Mouse (Mus musculus): ENCODE measurements around the gene Eef1e1. TPM values are rescaled to one million over a fixed set of nuclear protein-coding genes. Genes with fewer than 3 reads are reported as not detected.

Gene Eef1e1
- polyA plus RNA-seq, 1 experiment: 11.3 TPM

GRCm38 (mm10) chr13:38668514-38668913 lies 9.7 kb upstream of the Eef1e1 start:
- Histone ChIP-seq H3K36me3 (ENCODE audit: control insufficient read depth, insufficient read depth, low read length) (no peaks in the 10 kb centered on the region), H3K27me3 (ENCODE audit: control insufficient read depth, insufficient read depth, low read length) (no peaks in the 10 kb centered on the region), H3K4me3 (ENCODE audit: control insufficient read depth, insufficient read depth, low read length) (no peak overlapping the region), H3K4me1 (replicated peaks; ENCODE audit: control insufficient read depth, insufficient read depth, low read length) (no peaks in the 10 kb centered on the region), H3K27ac (ENCODE audit: control insufficient read depth, insufficient read depth, low read length) (no peak overlapping the region)
- DNase-seq: peak; percentile 48
- TF ChIP-seq CTCF (IDR thresholded peaks at IDR 0.05; ENCODE audit: borderline replicate concordance, control insufficient read depth, extremely low read depth, insufficient read depth, low read length, poor library complexity) (peak; percentile 66; the same call in 1 of the 2 replicates), POLR2A (IDR thresholded peaks at IDR 0.05; ENCODE audit: control insufficient read depth, extremely low read depth, insufficient read depth, low read length, poor library complexity) (no peak)
- 45% methylated on average over 2 of the region's 2 CpGs for WGBS

GRCm38 (mm10) chr13:38664753-38665152 lies 5.9 kb upstream of the Eef1e1 start:
- Histone ChIP-seq H3K4me1 (replicated peaks; ENCODE audit: control insufficient read depth, insufficient read depth, low read length) (no peaks in the 10 kb centered on the region), H3K27ac (ENCODE audit: control insufficient read depth, insufficient read depth, low read length) (no peak overlapping the region), H3K4me3 (ENCODE audit: control insufficient read depth, insufficient read depth, low read length) (no peak overlapping the region), H3K27me3 (ENCODE audit: control insufficient read depth, insufficient read depth, low read length) (no peaks in the 10 kb centered on the region), H3K36me3 (ENCODE audit: control insufficient read depth, insufficient read depth, low read length) (no peaks in the 10 kb centered on the region)
- 74% methylated on average over 1 of the region's 1 CpGs for WGBS
- TF ChIP-seq POLR2A (IDR thresholded peaks at IDR 0.05; ENCODE audit: control insufficient read depth, extremely low read depth, insufficient read depth, low read length, poor library complexity) (no peak), CTCF (IDR thresholded peaks at IDR 0.05; ENCODE audit: borderline replicate concordance, control insufficient read depth, extremely low read depth, insufficient read depth, low read length, poor library complexity) (no peak)
- no peak for DNase-seq

- DNase-seq: peak; percentile 7
- Histone ChIP-seq H3K4me1 (replicated peaks; ENCODE audit: control insufficient read depth, insufficient read depth, low read length) (peaks cover 4% of the 10 kb centered on the region), H3K4me3 (ENCODE audit: control insufficient read depth, insufficient read depth, low read length) (no peak overlapping the region), H3K27ac (ENCODE audit: control insufficient read depth, insufficient read depth, low read length) (no peak overlapping the region), H3K36me3 (ENCODE audit: control insufficient read depth, insufficient read depth, low read length) (peaks cover 3% of the 10 kb centered on the region; the same call in 1 of the 2 replicates), H3K27me3 (ENCODE audit: control insufficient read depth, insufficient read depth, low read length) (no peaks in the 10 kb centered on the region)
- TF ChIP-seq CTCF (IDR thresholded peaks at IDR 0.05; ENCODE audit: borderline replicate concordance, control insufficient read depth, extremely low read depth, insufficient read depth, low read length, poor library complexity) (no peak), POLR2A (IDR thresholded peaks at IDR 0.05; ENCODE audit: control insufficient read depth, extremely low read depth, insufficient read depth, low read length, poor library complexity) (no peak)
- 96% methylated on average over 12 of the region's 12 CpGs for WGBS
Observed at GRCm38 (mm10) chr13:38659524-38660136, 772 bp upstream of the Eef1e1 start.

- Histone ChIP-seq H3K36me3 (ENCODE audit: control insufficient read depth, insufficient read depth, low read length) (peaks cover 21% of the 10 kb centered on the region), H3K4me1 (replicated peaks; ENCODE audit: control insufficient read depth, insufficient read depth, low read length) (peaks cover 4% of the 10 kb centered on the region), H3K27me3 (ENCODE audit: control insufficient read depth, insufficient read depth, low read length) (no peaks in the 10 kb centered on the region), H3K27ac (ENCODE audit: control insufficient read depth, insufficient read depth, low read length) (no peak overlapping the region), H3K4me3 (ENCODE audit: control insufficient read depth, insufficient read depth, low read length) (peak overlapping the region; percentile 26)
- no peak for TF ChIP-seq CTCF (IDR thresholded peaks at IDR 0.05; ENCODE audit: borderline replicate concordance, control insufficient read depth, extremely low read depth, insufficient read depth, low read length, poor library complexity)
- no peak for TF ChIP-seq POLR2A (IDR thresholded peaks at IDR 0.05; ENCODE audit: control insufficient read depth, extremely low read depth, insufficient read depth, low read length, poor library complexity)
- DNase-seq: no peak
- 45% methylated on average over 4 of the region's 4 CpGs for WGBS
Observed at GRCm38 (mm10) chr13:38657865-38658264, 993 bp downstream of the Eef1e1 start.

GRCm38 (mm10) chr13:38650292-38650691 lies 8.6 kb downstream of the Eef1e1 start:
- Histone ChIP-seq H3K4me3 (ENCODE audit: control insufficient read depth, insufficient read depth, low read length) (no peak overlapping the region), H3K27me3 (ENCODE audit: control insufficient read depth, insufficient read depth, low read length) (no peaks in the 10 kb centered on the region), H3K4me1 (replicated peaks; ENCODE audit: control insufficient read depth, insufficient read depth, low read length) (no peaks in the 10 kb centered on the region), H3K36me3 (ENCODE audit: control insufficient read depth, insufficient read depth, low read length) (peaks cover 49% of the 10 kb centered on the region), H3K27ac (ENCODE audit: control insufficient read depth, insufficient read depth, low read length) (no peak overlapping the region)
- TF ChIP-seq CTCF (IDR thresholded peaks at IDR 0.05; ENCODE audit: borderline replicate concordance, control insufficient read depth, extremely low read depth, insufficient read depth, low read length, poor library complexity) (no peak), POLR2A (IDR thresholded peaks at IDR 0.05; ENCODE audit: control insufficient read depth, extremely low read depth, insufficient read depth, low read length, poor library complexity) (no peak)
- WGBS: 97% methylated on average over 4 of the region's 4 CpGs
- no peak for DNase-seq

- TF ChIP-seq CTCF (IDR thresholded peaks at IDR 0.05; ENCODE audit: borderline replicate concordance, control insufficient read depth, extremely low read depth, insufficient read depth, low read length, poor library complexity): no peak
- no peak for TF ChIP-seq POLR2A (IDR thresholded peaks at IDR 0.05; ENCODE audit: control insufficient read depth, extremely low read depth, insufficient read depth, low read length, poor library complexity)
- Histone ChIP-seq H3K4me1 (replicated peaks; ENCODE audit: control insufficient read depth, insufficient read depth, low read length) (no peaks in the 10 kb centered on the region), H3K36me3 (ENCODE audit: control insufficient read depth, insufficient read depth, low read length) (peaks cover 52% of the 10 kb centered on the region), H3K27me3 (ENCODE audit: control insufficient read depth, insufficient read depth, low read length) (no peaks in the 10 kb centered on the region), H3K4me3 (ENCODE audit: control insufficient read depth, insufficient read depth, low read length) (no peak overlapping the region), H3K27ac (ENCODE audit: control insufficient read depth, insufficient read depth, low read length) (no peak overlapping the region)
- WGBS: 95% methylated on average over 4 of the region's 4 CpGs
- no peak for DNase-seq
Observed at GRCm38 (mm10) chr13:38649069-38649468, 9.8 kb downstream of the Eef1e1 start.
